Mouse (Mus musculus) lung, postnatal 0 days (tissue): ENCODE results near the gene Tex36.

Source experiments
- CTCF ChIP-seq: IDR thresholded peaks from 2 replicates; pipeline ENCODE4 v1.5.1; 2016; ENCODE audit warnings: antibody characterized with exemption, mild to moderate bottlenecking
- EP300 ChIP-seq: IDR thresholded peaks from 2 replicates; pipeline ENCODE4 v1.6.1; 2016; ENCODE audit warnings: antibody characterized with exemption, mild to moderate bottlenecking, control low read depth

GRCm38 (mm10) chr7:133607331-133607730, 5.4 kb upstream of the Tex36 start:
- no peak for TF ChIP-seq CTCF
- TF ChIP-seq EP300 = no peak
